Mouse (Mus musculus) lung, adult 2 months (tissue): ENCODE data around the gene 1810010D01Rik.

Experiments
- CTCF ChIP-seq: fragments of 200-500 bp; IDR thresholded peaks from 2 replicates; pipeline ENCODE4 v1.5.1; 2011; ENCODE audit warnings: mild to moderate bottlenecking, low read length, control low read depth; ENCODE audit not compliant: insufficient read depth
- POLR2A ChIP-seq: fragments of 200-500 bp; IDR thresholded peaks from 2 replicates; pipeline ENCODE4 v1.6.1; 2011; ENCODE audit warnings: low read depth, mild to moderate bottlenecking, control low read depth, low read length, borderline replicate concordance; ENCODE audit errors: extremely low read depth

- TF ChIP-seq POLR2A = no peak
- no peak for TF ChIP-seq CTCF
These were observed 11.5 kb upstream of the 1810010D01Rik start for GRCm38 (mm10) chr7:145219420-145219831.
